Mouse (Mus musculus) heart, embryonic 10.5 days (tissue): ENCODE results near the gene Cldn15. TPM values are rescaled to one million over a fixed set of nuclear protein-coding genes. Genes with fewer than 3 reads are reported as not detected.

ENCODE experiments used
- DNase-seq: peaks from one replicate; pipeline ENCODE4 v3.0.0-alpha.2; 2017; ENCODE audit warnings: low spot score
- H3K27ac ChIP-seq: fragments of 300-500 bp; sonication (generic); 2 replicates; pipeline ENCODE4 v1.5.1; 2016; ENCODE audit warnings: mild to moderate bottlenecking
- H3K27me3 ChIP-seq: fragments of 300-500 bp; sonication (generic); 2 replicates; pipeline ENCODE4 v1.6.1; 2016; ENCODE audit warnings: mild to moderate bottlenecking; ENCODE audit not compliant: poor library complexity, insufficient read depth, severe bottlenecking
- H3K36me3 ChIP-seq: fragments of 300-500 bp; sonication (generic); 2 replicates; pipeline ENCODE4 v1.6.1; 2016; ENCODE audit warnings: mild to moderate bottlenecking, moderate library complexity
- H3K4me1 ChIP-seq: fragments of 300-500 bp; sonication (generic); 2 replicates; pipeline ENCODE4 v1.6.1; 2016; ENCODE audit warnings: mild to moderate bottlenecking
- H3K4me3 ChIP-seq: fragments of 300-500 bp; sonication (generic); 2 replicates; pipeline ENCODE4 v1.5.1; 2016; ENCODE audit warnings: mild to moderate bottlenecking, moderate library complexity
- H3K9me3 ChIP-seq: fragments of 300-500 bp; sonication (generic); 2 replicates; pipeline ENCODE4 v1.6.1; 2016; ENCODE audit warnings: mild to moderate bottlenecking, moderate library complexity
- WGBS: fragments of 180-500 bp; shearing (Covaris S2); methylation state at CpG from one replicate; pipeline ENCODE4 v1.1.7; 2016; 5-methylcytosine and 5-hydroxymethylcytosine counted together
- polyA plus RNA-seq: library from polyadenylated mRNA; unstranded; fragments of >200 nt; fragmentation: Nextera tagmentation; extraction: Ambion mirVana; gene quantifications from 2 replicates; pipeline ENCODE4 v1.2.1, GENCODE M21; 2016

Gene Cldn15
- polyA plus RNA-seq, 1 experiment from 2014 or later, result 0.50 TPM

- no peak for DNase-seq
- peaks cover 43% of the 10 kb centered on the region for H3K36me3 ChIP-seq
Measured at GRCm38 (mm10) chr5:136967592-136967991, 1.2 kb downstream of the Cldn15 start.

GRCm38 (mm10) chr5:136970703-136971102, 4.3 kb downstream of the Cldn15 start:
- 68% methylated on average over 1 of the region's 1 CpGs for WGBS
- no peak overlapping the region for H3K27ac ChIP-seq

More at GRCm38 (mm10) chr5:136967592-136967991, 1.2 kb downstream of the Cldn15 start:
- H3K27ac ChIP-seq, result peak overlapping the region; percentile 42; the same call in 1 of the 2 replicates
- 69% methylated on average over 10 of the region's 10 CpGs for WGBS
- H3K27me3 ChIP-seq, result no peaks in the 10 kb centered on the region; the same call in 1 of the 2 replicates
- no peak overlapping the region for H3K4me3 ChIP-seq
- no peaks in the 10 kb centered on the region for H3K9me3 ChIP-seq
- H3K4me1 ChIP-seq, result peaks cover 39% of the 10 kb centered on the region

GRCm38 (mm10) chr5:136973670-136974069, 7.3 kb downstream of the Cldn15 start:
- H3K36me3 ChIP-seq, result no peaks in the 10 kb centered on the region
- H3K4me3 ChIP-seq, result no peak overlapping the region
- H3K4me1 ChIP-seq, result no peaks in the 10 kb centered on the region
- H3K27ac ChIP-seq, result no peak overlapping the region
- no peak for DNase-seq
- H3K9me3 ChIP-seq, result no peaks in the 10 kb centered on the region
- H3K27me3 ChIP-seq, result no peaks in the 10 kb centered on the region; the same call in 1 of the 2 replicates
- 75% methylated on average over 8 of the region's 8 CpGs for WGBS

More at GRCm38 (mm10) chr5:136970703-136971102, 4.3 kb downstream of the Cldn15 start:
- H3K9me3 ChIP-seq, result no peaks in the 10 kb centered on the region
- no peak for DNase-seq
- no peak overlapping the region for H3K4me3 ChIP-seq
- H3K4me1 ChIP-seq, result peaks cover 19% of the 10 kb centered on the region
- H3K27me3 ChIP-seq, result no peaks in the 10 kb centered on the region; the same call in 1 of the 2 replicates
- peaks cover 15% of the 10 kb centered on the region for H3K36me3 ChIP-seq

- Histone ChIP-seq H3K4me1 (peaks cover 3% of the 10 kb centered on the region; the same call in 1 of the 2 replicates), H3K9me3 (no peaks in the 10 kb centered on the region), H3K4me3 (no peak overlapping the region), H3K27ac (no peak overlapping the region), H3K27me3 (no peaks in the 10 kb centered on the region), H3K36me3 (peaks cover 23% of the 10 kb centered on the region)
- 74% methylated on average over 4 of the region's 4 CpGs for WGBS
- DNase-seq, result no peak
Measured at GRCm38 (mm10) chr5:136977769-136978168, 11.4 kb downstream of the Cldn15 start.

GRCm38 (mm10) chr5:136979762-136980161, 13.3 kb downstream of the Cldn15 start:
- WGBS, result 91% methylated on average over 2 of the region's 2 CpGs
- H3K9me3 ChIP-seq, result no peaks in the 10 kb centered on the region
- H3K27me3 ChIP-seq, result no peaks in the 10 kb centered on the region
- H3K4me3 ChIP-seq, result no peak overlapping the region
- peaks cover 30% of the 10 kb centered on the region for H3K36me3 ChIP-seq
- H3K27ac ChIP-seq, result no peak overlapping the region
- DNase-seq, result no peak
- peaks cover 3% of the 10 kb centered on the region; the same call in 1 of the 2 replicates for H3K4me1 ChIP-seq

- Histone ChIP-seq H3K9me3 (no peaks in the 10 kb centered on the region), H3K27ac (no peak overlapping the region), H3K4me1 (peaks cover 8% of the 10 kb centered on the region), H3K36me3 (peaks cover 30% of the 10 kb centered on the region), H3K27me3 (no peaks in the 10 kb centered on the region), H3K4me3 (no peak overlapping the region)
- WGBS, result 84% methylated on average over 8 of the region's 8 CpGs
- no peak for DNase-seq
Measured at GRCm38 (mm10) chr5:136980974-136981373, 14.6 kb downstream of the Cldn15 start.

GRCm38 (mm10) chr5:136982338-136982930, 16.0 kb downstream of the Cldn15 start:
- H3K9me3 ChIP-seq, result no peaks in the 10 kb centered on the region
- H3K27me3 ChIP-seq, result no peaks in the 10 kb centered on the region
- WGBS, result 46% methylated on average over 16 of the region's 16 CpGs
- H3K4me3 ChIP-seq, result no peak overlapping the region
- no peak overlapping the region for H3K27ac ChIP-seq
- H3K4me1 ChIP-seq, result peaks cover 14% of the 10 kb centered on the region
- DNase-seq, result no peak
- H3K36me3 ChIP-seq, result peaks cover 30% of the 10 kb centered on the region

GRCm38 (mm10) chr5:136984828-136985227, 18.4 kb downstream of the Cldn15 start:
- Histone ChIP-seq H3K27me3 (no peaks in the 10 kb centered on the region), H3K4me3 (no peak overlapping the region; the same call in 1 of the 2 replicates), H3K9me3 (no peaks in the 10 kb centered on the region), H3K4me1 (peaks cover 25% of the 10 kb centered on the region), H3K27ac (no peak overlapping the region), H3K36me3 (peaks cover 45% of the 10 kb centered on the region)
- WGBS, result 45% methylated on average over 14 of the region's 14 CpGs
- DNase-seq, result no peak

GRCm38 (mm10) chr5:136986695-136987137, 20.3 kb downstream of the Cldn15 start, which contains the start of gene Plod3:
Gene Plod3 (plus strand): TSS chr5:136987019.
- peak within 1 kb of the TSS; percentile 73 for H3K4me3 ChIP-seq
- under 1% methylated on average over 26 of the region's 26 CpGs for WGBS
- DNase-seq, result peak; percentile 99
- peak within 1 kb of the TSS; percentile 98 for H3K27ac ChIP-seq
- peaks cover 48% of the 10 kb centered on the region for H3K36me3 ChIP-seq
- no peaks in the 10 kb centered on the region for H3K9me3 ChIP-seq
- no peaks in the 10 kb centered on the region for H3K27me3 ChIP-seq
- peaks cover 25% of the 10 kb centered on the region for H3K4me1 ChIP-seq

GRCm38 (mm10) chr5:136987138-136987933, 20.9 kb downstream of the Cldn15 start:
- Histone ChIP-seq H3K27ac (peak overlapping the region; percentile 98), H3K9me3 (no peaks in the 10 kb centered on the region), H3K4me3 (peak overlapping the region; percentile 73), H3K4me1 (peaks cover 23% of the 10 kb centered on the region), H3K36me3 (peaks cover 48% of the 10 kb centered on the region), H3K27me3 (no peaks in the 10 kb centered on the region)
- WGBS, result under 1% methylated on average over 67 of the region's 67 CpGs
- DNase-seq, result peak; percentile 93

- Histone ChIP-seq H3K4me3 (peak within 1 kb of the TSS; percentile 73), H3K36me3 (peaks cover 52% of the 10 kb centered on the region), H3K27ac (peak within 1 kb of the TSS; percentile 98), H3K27me3 (no peaks in the 10 kb centered on the region), H3K4me1 (peaks cover 22% of the 10 kb centered on the region), H3K9me3 (no peaks in the 10 kb centered on the region)
- 8% methylated on average over 12 of the region's 12 CpGs for WGBS
- no peak for DNase-seq
Measured at GRCm38 (mm10) chr5:136987934-136988271, 21.5 kb downstream of the Cldn15 start, which contains the start of gene Znhit1. Gene Znhit1 (minus strand): TSS chr5:136988021.

GRCm38 (mm10) chr5:136988420-136988819, 22.0 kb downstream of the Cldn15 start:
- DNase-seq, result no peak
- Histone ChIP-seq H3K4me3 (peak overlapping the region; percentile 73), H3K9me3 (no peaks in the 10 kb centered on the region), H3K27me3 (no peaks in the 10 kb centered on the region), H3K4me1 (peaks cover 22% of the 10 kb centered on the region), H3K27ac (no peak overlapping the region; the same call in 1 of the 2 replicates), H3K36me3 (peaks cover 57% of the 10 kb centered on the region)
- WGBS, result 81% methylated on average over 7 of the region's 7 CpGs

- Histone ChIP-seq H3K4me3 (no peak overlapping the region), H3K4me1 (peaks cover 22% of the 10 kb centered on the region), H3K9me3 (no peaks in the 10 kb centered on the region), H3K27me3 (no peaks in the 10 kb centered on the region), H3K36me3 (peaks cover 64% of the 10 kb centered on the region), H3K27ac (no peak overlapping the region)
- DNase-seq, result no peak
- WGBS, result 91% methylated on average over 6 of the region's 6 CpGs
Measured at GRCm38 (mm10) chr5:136989801-136990200, 23.4 kb downstream of the Cldn15 start.
